Mouse (Mus musculus): ENCODE data around the gene Dazap2. TPM values are rescaled to one million over a fixed set of nuclear protein-coding genes. Genes with fewer than 3 reads are reported as not detected.
A peak's percentile ranks its signal among the peaks of the same experiment; 100 is the strongest.

The Dazap2 gene
- total and polyA plus RNA-seq, 3 experiments: 157 to 486 (median 180) TPM

DNA sequence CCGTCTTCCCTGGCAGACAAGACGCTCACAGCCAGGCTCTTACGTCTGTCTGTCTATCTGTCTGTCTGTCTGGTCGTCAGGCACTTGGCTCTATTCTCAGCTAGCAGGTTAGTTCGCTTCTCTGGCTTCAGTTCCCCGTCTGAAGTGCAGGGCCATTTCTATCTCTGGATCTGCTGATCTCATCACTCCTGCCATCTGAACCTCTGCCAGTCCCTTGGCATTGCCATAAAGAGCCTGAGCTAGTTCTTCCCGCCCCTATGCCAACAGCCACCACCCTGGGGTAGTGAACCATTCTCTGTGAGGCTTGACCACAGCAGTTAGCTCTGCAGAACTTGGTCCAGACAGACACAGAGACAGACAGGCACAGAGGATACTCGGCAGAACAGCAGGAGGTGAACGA lies 45.2 kb downstream of the Dazap2 start:
- 78% methylated on average over 9 of the region's 9 CpGs for whole genome bisulfite sequencing
- Histone ChIP-seq H3K4me1 (ENCODE audit: control insufficient read depth, insufficient read depth, low read length) (no peaks in the 10 kb centered on the region), H3K27me3 (ENCODE audit: control insufficient read depth, insufficient read depth, low read length) (no peaks in the 10 kb centered on the region), H3K4me3 (no peak overlapping the region), H3K9ac (ENCODE audit: low read depth, low read length) (no peak overlapping the region), H3K36me3 (ENCODE audit: control insufficient read depth, insufficient read depth, low read length) (no peaks in the 10 kb centered on the region), H3K27ac (no peak overlapping the region), H3K79me2 (replicated peaks; ENCODE audit: control insufficient read depth, insufficient read depth, low read length) (no peaks in the 10 kb centered on the region)
- TF ChIP-seq EP300 (IDR thresholded peaks at IDR 0.05; ENCODE audit: insufficient read depth, low read depth, low read length) (no peak), POLR2A (IDR thresholded peaks at IDR 0.05; ENCODE audit: insufficient read depth, low read depth, low read length) (no peak), CTCF (IDR thresholded peaks at IDR 0.05) (no peak)
- peak in 1 of 2 experiments; percentile 11 for DNase-seq
- intact Hi-C loops (cut with DNase I): no loop called here

DNA sequence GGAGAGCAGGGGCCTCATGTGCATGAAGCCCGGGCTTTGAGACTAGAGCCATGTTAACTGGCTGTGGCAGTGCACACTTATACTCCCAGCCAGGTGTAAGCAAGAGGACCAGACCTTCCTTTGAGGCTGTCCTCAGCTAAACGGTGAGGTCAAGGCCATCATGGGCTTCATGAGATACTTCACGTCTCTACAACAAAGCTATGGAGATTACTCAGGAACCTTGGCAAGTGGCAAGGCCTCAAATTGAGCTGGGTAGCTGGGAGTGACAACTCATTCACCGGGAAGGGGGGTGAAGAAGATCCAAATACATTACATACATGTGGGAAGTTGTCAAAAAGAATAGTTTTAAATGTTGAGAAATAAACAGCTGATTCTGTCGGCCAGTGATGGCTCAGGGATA lies 45.7 kb downstream of the Dazap2 start:
- Histone ChIP-seq H3K79me2 (replicated peaks; ENCODE audit: control insufficient read depth, insufficient read depth, low read length) (no peaks in the 10 kb centered on the region), H3K4me3 (no peak overlapping the region), H3K4me1 (ENCODE audit: control insufficient read depth, insufficient read depth, low read length) (no peaks in the 10 kb centered on the region), H3K27ac (no peak overlapping the region), H3K36me3 (ENCODE audit: control insufficient read depth, insufficient read depth, low read length) (no peaks in the 10 kb centered on the region), H3K9ac (ENCODE audit: low read depth, low read length) (no peak overlapping the region), H3K27me3 (ENCODE audit: control insufficient read depth, insufficient read depth, low read length) (no peaks in the 10 kb centered on the region)
- intact Hi-C loops (cut with DNase I): no loop called here
- DNase-seq: no peak
- 88% methylated on average over 5 of the region's 5 CpGs for WGBS
- no peak for TF ChIP-seq POLR2A (IDR thresholded peaks at IDR 0.05; ENCODE audit: insufficient read depth, low read depth, low read length)
- TF ChIP-seq EP300 (IDR thresholded peaks at IDR 0.05; ENCODE audit: insufficient read depth, low read depth, low read length): no peak
- TF ChIP-seq CTCF (IDR thresholded peaks at IDR 0.05): no peak

DNA sequence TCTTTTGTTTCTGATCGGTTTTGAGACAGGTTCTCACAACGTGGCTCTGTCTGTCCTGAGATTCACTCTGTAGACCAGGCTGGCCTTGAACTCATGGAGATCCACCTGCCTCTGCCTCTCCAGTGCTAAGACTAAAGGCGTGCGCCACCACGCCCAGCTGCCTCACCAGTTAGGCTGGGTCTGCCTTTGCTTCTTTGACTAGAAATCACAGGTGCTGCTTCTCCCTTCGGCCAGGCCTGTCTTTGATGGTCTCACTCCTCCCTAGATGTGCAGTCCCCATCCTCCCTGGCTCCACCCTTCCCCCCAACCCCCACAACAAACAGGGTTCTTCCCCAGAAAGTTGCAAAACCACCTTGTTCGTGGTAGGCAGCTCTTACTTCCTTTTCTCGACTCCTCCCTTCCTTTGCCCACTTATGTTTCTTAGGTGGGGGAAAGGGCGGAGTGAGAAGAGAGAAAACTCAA lies 49.7 kb downstream of the Dazap2 start:
- peaks cover 2% of the 10 kb centered on the region for H3K4me1 ChIP-seq (ENCODE audit: control insufficient read depth, insufficient read depth, low read length)
- no peaks in the 10 kb centered on the region for H3K27me3 ChIP-seq (ENCODE audit: control insufficient read depth, insufficient read depth, low read length)
- no peaks in the 10 kb centered on the region for H3K79me2 ChIP-seq (replicated peaks; ENCODE audit: control insufficient read depth, insufficient read depth, low read length)
- H3K27ac ChIP-seq: no peak overlapping the region
- intact Hi-C loops (cut with DNase I): no loop called here
- H3K4me3 ChIP-seq: no peak overlapping the region
- TF ChIP-seq CTCF (IDR thresholded peaks at IDR 0.05) (no peak), POLR2A (IDR thresholded peaks at IDR 0.05; ENCODE audit: insufficient read depth, low read depth, low read length) (no peak), EP300 (IDR thresholded peaks at IDR 0.05; ENCODE audit: insufficient read depth, low read depth, low read length) (no peak)
- no peaks in the 10 kb centered on the region for H3K36me3 ChIP-seq (ENCODE audit: control insufficient read depth, insufficient read depth, low read length)
- peak in 1 of 2 experiments; percentile 53 for DNase-seq
- WGBS: 74% methylated on average over 9 of the region's 9 CpGs
- H3K9ac ChIP-seq (ENCODE audit: low read depth, low read length): no peak overlapping the region

DNA sequence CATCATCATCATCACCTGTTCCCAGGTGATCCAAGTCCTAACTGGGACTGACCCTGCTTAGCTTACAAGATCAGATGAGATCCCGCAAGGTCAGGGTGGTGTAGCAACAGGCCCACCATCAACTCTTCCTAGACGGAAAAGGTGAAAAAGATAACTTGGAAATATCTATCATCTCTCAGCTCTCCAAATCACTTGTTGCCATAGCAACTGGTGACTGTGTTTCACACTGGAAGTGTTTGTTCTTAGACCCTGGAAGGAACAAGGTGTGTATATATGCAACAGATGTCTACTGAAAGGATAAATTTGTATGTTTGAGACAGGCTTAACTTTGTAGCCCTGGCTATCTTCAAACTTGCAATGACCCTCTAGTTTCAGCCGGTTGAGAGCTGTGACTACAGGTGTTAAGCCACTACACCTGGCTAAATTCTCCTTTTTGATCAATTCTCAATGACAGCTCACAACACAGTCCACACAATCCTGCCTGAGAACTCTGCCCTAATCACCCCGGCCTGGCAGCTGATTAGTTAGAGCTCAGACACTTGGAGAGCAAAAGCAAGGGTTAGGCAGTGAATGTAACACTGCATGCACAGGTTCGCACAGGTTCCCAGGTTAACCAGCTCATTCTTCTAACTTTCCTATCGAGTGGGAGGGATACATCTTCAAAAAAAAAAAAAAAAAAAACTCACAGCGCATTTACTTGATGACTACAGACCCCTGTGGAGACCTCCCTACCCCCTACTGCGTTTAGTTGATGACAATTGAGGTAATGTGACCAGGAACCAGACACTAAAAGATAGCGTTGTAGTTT lies 50.5 kb downstream of the Dazap2 start:
- no peak overlapping the region for H3K4me3 ChIP-seq
- H3K36me3 ChIP-seq (ENCODE audit: control insufficient read depth, insufficient read depth, low read length): no peaks in the 10 kb centered on the region
- no peak for DNase-seq
- H3K27ac ChIP-seq: no peak overlapping the region
- intact Hi-C loops (cut with DNase I): no loop called here
- no peaks in the 10 kb centered on the region for H3K79me2 ChIP-seq (replicated peaks; ENCODE audit: control insufficient read depth, insufficient read depth, low read length)
- WGBS: 51% methylated on average over 9 of the region's 9 CpGs
- peaks cover 2% of the 10 kb centered on the region for H3K4me1 ChIP-seq (ENCODE audit: control insufficient read depth, insufficient read depth, low read length)
- TF ChIP-seq POLR2A (IDR thresholded peaks at IDR 0.05; ENCODE audit: insufficient read depth, low read depth, low read length): no peak
- no peak for TF ChIP-seq CTCF (IDR thresholded peaks at IDR 0.05)
- TF ChIP-seq EP300 (IDR thresholded peaks at IDR 0.05; ENCODE audit: insufficient read depth, low read depth, low read length): no peak
- H3K27me3 ChIP-seq (ENCODE audit: control insufficient read depth, insufficient read depth, low read length): no peaks in the 10 kb centered on the region
- no peak overlapping the region for H3K9ac ChIP-seq (ENCODE audit: low read depth, low read length)

DNA sequence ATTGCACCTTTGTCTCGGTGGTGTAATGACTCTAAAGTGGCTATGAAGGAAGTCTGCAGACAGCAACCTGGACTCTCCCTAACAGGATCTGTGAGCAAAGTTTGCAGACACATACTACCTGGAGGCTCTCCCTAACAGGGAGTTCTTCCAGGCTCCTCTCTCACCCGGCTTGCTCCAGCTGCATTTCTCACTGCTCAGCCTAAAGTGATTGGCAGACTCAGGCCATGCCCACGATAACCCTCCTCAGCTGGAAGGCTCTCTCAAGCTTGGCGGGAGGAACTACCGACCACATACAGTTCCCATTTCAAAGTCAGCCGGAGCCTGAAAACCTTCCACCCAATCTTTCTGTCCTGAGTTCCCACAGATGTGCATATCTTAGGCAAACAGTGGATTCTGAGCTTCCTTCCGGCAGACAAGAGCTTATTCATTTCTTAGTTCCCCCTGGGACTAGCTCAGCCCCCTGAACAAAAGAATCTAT lies 51.1 kb downstream of the Dazap2 start:
- Histone ChIP-seq H3K79me2 (replicated peaks; ENCODE audit: control insufficient read depth, insufficient read depth, low read length) (no peaks in the 10 kb centered on the region), H3K4me1 (ENCODE audit: control insufficient read depth, insufficient read depth, low read length) (peaks cover 2% of the 10 kb centered on the region), H3K36me3 (ENCODE audit: control insufficient read depth, insufficient read depth, low read length) (no peaks in the 10 kb centered on the region), H3K4me3 (no peak overlapping the region), H3K9ac (ENCODE audit: low read depth, low read length) (no peak overlapping the region), H3K27ac (no peak overlapping the region), H3K27me3 (ENCODE audit: control insufficient read depth, insufficient read depth, low read length) (no peaks in the 10 kb centered on the region)
- no peak for TF ChIP-seq POLR2A (IDR thresholded peaks at IDR 0.05; ENCODE audit: insufficient read depth, low read depth, low read length)
- TF ChIP-seq CTCF (IDR thresholded peaks at IDR 0.05): no peak
- no peak for TF ChIP-seq EP300 (IDR thresholded peaks at IDR 0.05; ENCODE audit: insufficient read depth, low read depth, low read length)
- WGBS: 7% methylated on average over 7 of the region's 7 CpGs
- intact Hi-C loops (cut with DNase I): no loop called here
- peak in 1 of 2 experiments; percentile 42 for DNase-seq

DNA sequence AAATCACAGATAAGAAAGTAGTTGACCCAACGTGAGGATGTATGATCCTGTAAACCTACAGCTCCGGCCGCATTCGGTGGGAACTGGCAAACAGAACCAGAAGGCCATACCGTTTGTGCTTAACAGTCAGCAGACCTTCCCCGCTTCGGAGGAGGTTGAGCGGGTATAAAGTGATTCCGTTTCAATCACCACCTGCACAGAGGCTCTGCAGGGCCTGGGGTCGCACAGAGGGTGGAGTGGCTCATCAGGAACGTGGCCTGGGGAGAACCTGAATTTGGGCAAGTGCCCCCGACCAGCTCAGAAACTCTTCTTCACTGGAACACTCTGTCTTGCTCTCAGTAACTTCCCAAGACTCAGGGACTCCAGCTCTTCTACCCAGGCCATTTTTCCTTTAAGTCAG lies 51.7 kb downstream of the Dazap2 start:
- H3K4me1 ChIP-seq (ENCODE audit: control insufficient read depth, insufficient read depth, low read length): peaks cover 2% of the 10 kb centered on the region
- H3K9ac ChIP-seq (ENCODE audit: low read depth, low read length): no peak overlapping the region
- no peaks in the 10 kb centered on the region for H3K79me2 ChIP-seq (replicated peaks; ENCODE audit: control insufficient read depth, insufficient read depth, low read length)
- no peak overlapping the region for H3K4me3 ChIP-seq
- DNase-seq: no peak
- H3K27me3 ChIP-seq (ENCODE audit: control insufficient read depth, insufficient read depth, low read length): no peaks in the 10 kb centered on the region
- intact Hi-C loops (cut with DNase I): no loop called here
- no peak overlapping the region for H3K27ac ChIP-seq
- TF ChIP-seq CTCF (IDR thresholded peaks at IDR 0.05): no peak
- no peak for TF ChIP-seq POLR2A (IDR thresholded peaks at IDR 0.05; ENCODE audit: insufficient read depth, low read depth, low read length)
- no peak for TF ChIP-seq EP300 (IDR thresholded peaks at IDR 0.05; ENCODE audit: insufficient read depth, low read depth, low read length)
- WGBS: 35% methylated on average over 12 of the region's 12 CpGs
- no peaks in the 10 kb centered on the region for H3K36me3 ChIP-seq (ENCODE audit: control insufficient read depth, insufficient read depth, low read length)
